Comparison of ENCODE assay signal across 8 mouse cellular contexts in genomic region chr1:190979100-190979563, GRCm38 (mm10). TPM values are rescaled to one million over a fixed set of nuclear protein-coding genes. Genes with fewer than 3 reads are reported as not detected.
DNase-seq lines count a peak whose midpoint lies in the region; ATAC-seq and TF ChIP-seq lines count a peak whose summit lies in the region.

Gene Vash2 (minus strand): TSS chr1:190979296.

- no peaks in the 10 kb centered on the region for H3K27me3 ChIP-seq in cerebellum, adult 2 months (ENCODE audit: control insufficient read depth, insufficient read depth, low read length)
- H3K27me3 ChIP-seq in neural tube, embryonic 15.5 days (replicated peaks), result no peaks in the 10 kb centered on the region

- peak within 1 kb of the TSS; percentile 96 for H3K9ac ChIP-seq in neural tube, embryonic 15.5 days (replicated peaks)

- TF ChIP-seq CTCF in cerebellum, adult 2 months (IDR thresholded peaks at IDR 0.05; ENCODE audit: borderline replicate concordance, insufficient read depth, low read depth, low read length), result no peak
- TF ChIP-seq CTCF in layer of hippocampus, adult 2 months (conservative IDR thresholded peaks at IDR 0.05), result no peak

- H3K27ac ChIP-seq in cerebellum, adult 2 months (ENCODE audit: insufficient read depth, low read length), result no peak within 1 kb of the TSS
- no peak within 1 kb of the TSS for H3K27ac ChIP-seq in layer of hippocampus, adult 2 months
- H3K27ac ChIP-seq in neural tube, embryonic 15.5 days (replicated peaks), result peak within 1 kb of the TSS; percentile 97

- peak within 1 kb of the TSS; percentile 83 for H3K4me2 ChIP-seq in neural tube, embryonic 15.5 days

- no peak for TF ChIP-seq POLR2A in cerebellum, adult 2 months (IDR thresholded peaks at IDR 0.05; ENCODE audit: borderline replicate concordance, insufficient read depth, low read length)

- peak; percentile 96 for DNase-seq in NIH3T3 (ENCODE audit: low read depth)
- peak; percentile 52 to 54 for DNase-seq in cerebellum, adult 2 months
- DNase-seq in heart, postnatal 4 days, result peak; percentile 92
- DNase-seq in layer of hippocampus, adult 2 months (ENCODE audit: low spot score in 2 of 2), result peak; percentile 59 to 68
- peak; percentile 67 to 76 for DNase-seq in lung, adult 18-20 months
- DNase-seq in thymus, postnatal 4 days, result peak; percentile 37

- WGBS in cerebellum, adult 2 months, result 1% methylated on average over 38 of the region's 38 CpGs
- WGBS in neural tube, embryonic 15.5 days, result under 1% methylated on average over 38 of the region's 38 CpGs

- H3K9me3 ChIP-seq in neural tube, embryonic 15.5 days (replicated peaks), result no peaks in the 10 kb centered on the region

- peak within 1 kb of the TSS; percentile 42 for H3K4me3 ChIP-seq in cerebellum, adult 2 months (replicated peaks; ENCODE audit: insufficient read depth, low read depth, low read length)
- peak within 1 kb of the TSS; percentile 55 for H3K4me3 ChIP-seq in layer of hippocampus, adult 2 months
- H3K4me3 ChIP-seq in neural tube, embryonic 15.5 days (replicated peaks), result peak within 1 kb of the TSS; percentile 78

- peak; percentile 87 for ATAC-seq in frontal cortex, adult (ENCODE audit: low TSS enrichment)
- peak; percentile 97 for ATAC-seq in neural tube, embryonic 15.5 days (ENCODE audit: low FRiP score)

- peaks cover 12% of the 10 kb centered on the region for H3K36me3 ChIP-seq in neural tube, embryonic 15.5 days

- H3K4me1 ChIP-seq in cerebellum, adult 2 months (ENCODE audit: control insufficient read depth, insufficient read depth, low read length), result no peaks in the 10 kb centered on the region
- H3K4me1 ChIP-seq in neural tube, embryonic 15.5 days, result peaks cover 36% of the 10 kb centered on the region

RNA-seq across cellular contexts. Expression of gene Vash2, which starts in this region (rescaled TPM):
- 3.0 TPM in 2 replicates for polyA plus RNA-seq in cerebellum, adult 2 months (2012; rRNA removed)
- 10 to 100 TPM; 31.5 to 31.9 TPM for total RNA-seq in heart, postnatal 4 days (2021)
- total RNA-seq in layer of hippocampus, adult 2 months (2021), result 1 to 10 TPM; 1.6 to 1.7 TPM
- 73.4 and 86.4 TPM in 2 replicates for polyA plus RNA-seq in neural tube, embryonic 15.5 days (2015; fragmentation: Nextera tagmentation; extraction: Ambion mirVana)

Comparison
In these comparisons a context has a peak if more than half of its experiments do, and no peak if none do; other contexts are left out.
1. RNA of gene Vash2 (total RNA-seq): 31.5 to 31.9 TPM in heart, postnatal 4 days; 1.6 to 1.7 TPM in layer of hippocampus, adult 2 months; every median in the first group is over 10 times any median in the second.
2. RNA of gene Vash2 (polyA plus RNA-seq): 73.4 to 86.4 TPM in neural tube, embryonic 15.5 days; 3.0 TPM in cerebellum, adult 2 months; every median in the first group is over 10 times any median in the second.
3. DNase-seq: peak in every context shown above with its lines; median percentile 96 in NIH3T3; 92 in heart, postnatal 4 days; 72 in lung, adult 18-20 months; 64 in layer of hippocampus, adult 2 months; 53 in cerebellum, adult 2 months; 37 in thymus, postnatal 4 days.
4. Peak in every context shown above with its lines, with median percentiles within 50 percentile points of each other: H3K4me3 ChIP-seq.